Mouse (Mus musculus): ENCODE measurements at regions not wholly inside any gene's neighbourhood (a gene's known extent, or its start where the extent isn't known, plus 50 kb on each side); places are given as distances from the start of the nearest gene placed in this dataset.
"Not testable (repeated sequence)": the region's sequence is repeated elsewhere in the genome, so short reads cannot be mapped to it uniquely, and the experiment has no call there.

DNA sequence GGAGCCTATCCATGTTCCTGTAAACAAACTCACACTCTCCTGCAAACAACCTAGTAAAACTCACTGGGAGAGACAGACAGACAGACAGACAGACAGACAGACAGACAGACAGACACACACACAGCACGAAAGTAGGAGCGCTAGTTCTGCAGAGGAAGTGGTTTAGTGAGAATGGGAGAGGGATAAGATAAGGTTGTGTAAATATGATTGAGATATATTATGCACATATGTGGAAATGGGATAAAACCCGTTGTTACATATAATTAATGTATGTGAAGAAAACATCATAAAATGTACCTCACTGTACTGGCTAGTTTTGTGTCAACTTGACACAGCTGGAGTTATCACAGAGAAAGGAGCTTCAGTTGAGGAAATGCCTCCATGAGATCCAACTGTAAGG, 85.9 kb upstream of the Palmd start:
- not testable (repeated sequence) for TF ChIP-seq CTCF (IDR thresholded peaks at IDR 0.05; ENCODE audit: control insufficient read depth, insufficient read depth, insufficient replicate concordance, low read depth, low read length); POLR2A (IDR thresholded peaks at IDR 0.05; ENCODE audit: control insufficient read depth, low read depth, low read length)
